Mouse (Mus musculus): ENCODE measurements around the gene Zfp3. TPM values are rescaled to one million over a fixed set of nuclear protein-coding genes. Genes with fewer than 3 reads are reported as not detected.

Zfp3 gene
- polyA plus RNA-seq, 1 experiment, result 3.6 TPM

DNA sequence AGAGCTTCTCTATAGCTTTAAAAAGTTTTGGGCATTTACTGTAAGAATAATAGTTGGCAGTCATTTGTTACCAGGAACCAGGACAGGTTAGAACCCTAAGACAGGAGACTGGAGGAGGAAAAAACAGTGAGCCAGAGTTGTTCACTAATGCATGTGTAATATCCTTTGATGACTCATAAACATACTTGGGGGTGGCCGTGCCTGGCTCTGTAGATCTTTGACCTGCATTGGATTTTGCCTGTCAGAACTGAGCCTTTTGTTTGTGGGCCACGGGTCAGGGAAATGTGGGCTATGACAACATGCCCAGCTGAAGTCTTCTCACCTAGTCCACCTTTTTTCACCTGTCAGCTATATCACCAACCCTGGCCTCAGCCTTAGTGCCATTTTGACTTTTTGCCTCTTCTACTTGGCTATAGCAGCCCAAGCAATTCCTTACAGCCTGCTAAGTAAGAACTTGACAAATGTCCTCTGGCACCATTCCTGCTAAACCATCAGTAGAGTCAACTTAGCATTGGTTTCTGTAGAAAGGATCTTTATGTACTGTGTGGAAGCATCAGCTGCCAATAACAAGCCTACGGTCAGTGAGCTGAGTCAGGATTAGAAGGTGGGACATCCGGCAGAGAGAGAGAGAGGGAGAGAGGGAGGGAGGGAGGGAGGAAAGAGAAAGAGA, 16.0 kb upstream of the Zfp3 start:
- TF ChIP-seq GATA1 (IDR thresholded peaks at IDR 0.05; ENCODE audit: low read length), result no peak

DNA sequence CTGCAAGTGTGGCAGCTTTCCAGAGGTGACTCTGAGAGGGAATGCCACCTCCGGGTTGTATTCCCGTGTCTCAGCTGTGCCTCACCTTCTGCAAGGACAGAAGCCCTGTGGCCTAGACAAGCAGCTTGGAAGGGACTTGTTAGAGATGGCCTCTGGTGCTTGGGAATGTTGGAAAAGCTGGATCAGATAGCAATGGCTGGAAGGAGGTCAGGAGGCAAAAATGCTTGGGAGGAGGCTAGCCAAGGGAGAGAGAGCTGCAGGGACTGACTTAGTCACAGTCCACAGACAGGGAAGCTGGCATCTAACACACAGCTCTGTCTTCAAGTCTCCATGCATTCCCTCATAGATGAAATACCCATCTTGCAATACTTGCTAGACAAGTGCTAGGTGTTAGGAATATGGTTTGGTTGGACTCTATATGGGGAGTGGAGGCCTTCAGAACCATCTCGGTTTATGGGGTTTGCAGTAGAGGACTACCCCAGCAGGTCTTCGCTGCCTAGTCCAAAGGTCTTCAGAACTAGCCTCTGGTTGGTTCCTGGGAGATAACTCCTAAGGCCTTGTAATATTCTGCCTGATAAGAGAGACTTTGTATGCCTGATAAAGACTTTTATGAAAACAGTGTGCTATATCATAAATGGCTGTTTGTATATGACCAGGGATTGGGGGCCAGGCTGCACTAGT, 11.5 kb upstream of the Zfp3 start:
- TF ChIP-seq GATA1 (IDR thresholded peaks at IDR 0.05; ENCODE audit: low read length), result no peak

DNA sequence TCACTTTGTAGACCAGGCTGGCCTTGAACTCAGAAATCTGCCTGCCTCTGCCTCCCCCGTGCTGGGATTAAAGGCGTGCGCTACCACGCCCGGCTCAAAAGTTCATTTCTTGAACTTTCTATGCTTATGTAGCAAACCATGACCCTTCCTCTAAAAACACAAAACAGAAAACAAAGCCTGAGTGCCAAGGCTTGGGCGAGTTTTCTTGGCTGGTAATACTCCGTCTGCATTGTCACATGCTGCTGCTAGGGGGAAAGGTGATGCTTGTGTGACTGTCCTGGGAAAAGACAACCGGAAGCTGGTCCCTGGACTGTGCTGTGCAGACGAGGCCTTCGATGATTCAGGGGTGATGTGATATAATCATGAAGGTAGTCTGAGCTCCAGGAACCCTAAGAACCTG, 10.9 kb upstream of the Zfp3 start:
- no peak for TF ChIP-seq GATA1 (IDR thresholded peaks at IDR 0.05; ENCODE audit: low read length)

DNA sequence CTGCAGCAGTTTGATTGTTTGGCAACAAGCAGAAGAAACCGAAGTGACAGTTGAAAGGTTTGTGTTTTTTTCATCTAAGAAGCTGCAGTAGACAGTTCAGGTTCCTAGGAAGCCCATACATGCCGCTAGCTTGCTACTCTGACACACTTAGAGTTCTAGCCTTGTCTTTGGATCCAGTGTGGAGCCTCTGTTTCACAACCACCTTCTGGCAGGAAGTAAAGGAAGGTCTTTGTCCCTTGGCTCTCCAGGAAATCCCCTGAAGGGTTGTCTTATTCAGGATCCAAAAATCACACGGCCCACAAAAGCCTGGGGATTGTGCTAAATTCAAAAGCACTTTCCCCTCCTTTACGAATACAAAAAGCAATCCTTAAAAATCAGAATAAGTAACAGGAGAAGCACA, 9.5 kb upstream of the Zfp3 start:
- TF ChIP-seq GATA1 (IDR thresholded peaks at IDR 0.05; ENCODE audit: low read length), result no peak

DNA sequence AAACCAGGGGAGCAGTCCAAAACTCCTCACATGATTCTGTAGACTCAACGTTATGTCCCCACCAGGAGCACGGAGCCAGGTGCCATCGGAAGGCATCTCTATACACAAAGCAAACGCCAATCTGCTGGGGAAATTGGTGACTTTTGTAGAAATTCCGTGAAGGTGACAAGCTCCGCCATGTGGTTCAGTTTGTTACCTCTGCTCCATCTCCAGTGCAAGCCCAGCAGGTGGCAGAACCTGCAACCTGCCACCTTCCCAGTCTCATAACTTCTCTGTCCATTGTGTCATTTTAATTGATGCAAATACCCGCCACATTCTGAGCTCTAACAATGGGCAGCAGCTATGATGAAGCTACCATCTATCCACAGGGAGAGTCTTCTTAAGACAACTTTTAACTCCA, 9.1 kb upstream of the Zfp3 start:
- no peak for TF ChIP-seq GATA1 (IDR thresholded peaks at IDR 0.05; ENCODE audit: low read length)

DNA sequence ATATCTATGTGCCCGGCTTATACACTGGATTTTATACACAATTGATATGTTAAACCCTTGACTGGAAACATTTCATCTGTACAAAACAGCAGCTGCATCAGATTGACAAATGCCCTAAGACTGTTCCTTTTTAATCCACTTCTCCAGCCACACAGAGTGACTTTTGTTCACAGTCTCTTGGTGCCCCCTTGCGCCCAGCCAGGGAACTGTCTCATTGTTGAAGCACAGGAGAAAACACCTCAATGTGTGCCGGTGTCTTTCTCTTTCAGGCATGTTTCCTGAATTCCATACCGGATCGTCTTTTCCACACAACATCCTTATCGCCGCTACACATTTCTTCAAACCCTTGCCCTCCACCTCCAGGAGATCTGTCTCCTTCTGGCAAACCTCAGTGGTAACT, 8.4 kb upstream of the Zfp3 start:
- no peak for TF ChIP-seq GATA1 (IDR thresholded peaks at IDR 0.05; ENCODE audit: low read length)

DNA sequence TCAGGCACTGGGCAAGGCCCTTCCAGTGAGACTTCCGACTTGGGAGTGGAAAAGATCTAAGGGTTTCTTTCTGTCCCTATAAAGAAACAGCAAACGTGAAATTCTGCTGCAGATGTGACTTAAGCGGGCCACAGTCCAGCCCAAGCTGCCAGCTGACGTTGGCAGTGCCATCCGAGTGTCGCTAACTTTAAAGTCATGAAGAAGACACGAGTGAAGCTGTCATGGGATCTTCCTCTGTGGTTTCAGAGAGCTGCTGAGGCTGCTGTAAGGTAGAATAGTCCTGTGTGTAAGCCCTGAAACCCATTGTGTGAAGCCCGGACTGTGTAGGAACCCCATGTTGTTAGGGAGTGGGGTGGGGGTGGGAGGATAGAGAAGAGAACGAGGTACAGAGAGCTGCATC, 1.4 kb upstream of the Zfp3 start:
- no peak for TF ChIP-seq GATA1 (IDR thresholded peaks at IDR 0.05; ENCODE audit: low read length)

DNA sequence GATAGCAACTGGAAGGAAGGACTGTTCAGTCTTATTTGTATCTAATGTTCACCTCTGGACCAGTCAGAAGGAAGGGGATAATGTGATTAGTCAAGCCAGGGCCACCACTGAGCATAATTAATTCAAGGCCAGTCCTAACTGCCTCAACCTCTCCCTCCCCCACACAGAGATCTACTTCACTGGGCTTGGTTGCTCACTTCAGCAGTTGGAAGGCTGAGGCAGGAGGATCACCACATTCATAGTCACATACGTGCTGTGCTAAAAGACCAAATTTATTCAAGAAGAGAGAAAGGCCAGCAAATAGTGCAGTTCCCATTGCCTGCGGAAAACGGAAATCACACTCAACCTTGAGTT, 450 bp upstream of the Zfp3 start:
- no peak for TF ChIP-seq GATA1 (IDR thresholded peaks at IDR 0.05; ENCODE audit: low read length)

DNA sequence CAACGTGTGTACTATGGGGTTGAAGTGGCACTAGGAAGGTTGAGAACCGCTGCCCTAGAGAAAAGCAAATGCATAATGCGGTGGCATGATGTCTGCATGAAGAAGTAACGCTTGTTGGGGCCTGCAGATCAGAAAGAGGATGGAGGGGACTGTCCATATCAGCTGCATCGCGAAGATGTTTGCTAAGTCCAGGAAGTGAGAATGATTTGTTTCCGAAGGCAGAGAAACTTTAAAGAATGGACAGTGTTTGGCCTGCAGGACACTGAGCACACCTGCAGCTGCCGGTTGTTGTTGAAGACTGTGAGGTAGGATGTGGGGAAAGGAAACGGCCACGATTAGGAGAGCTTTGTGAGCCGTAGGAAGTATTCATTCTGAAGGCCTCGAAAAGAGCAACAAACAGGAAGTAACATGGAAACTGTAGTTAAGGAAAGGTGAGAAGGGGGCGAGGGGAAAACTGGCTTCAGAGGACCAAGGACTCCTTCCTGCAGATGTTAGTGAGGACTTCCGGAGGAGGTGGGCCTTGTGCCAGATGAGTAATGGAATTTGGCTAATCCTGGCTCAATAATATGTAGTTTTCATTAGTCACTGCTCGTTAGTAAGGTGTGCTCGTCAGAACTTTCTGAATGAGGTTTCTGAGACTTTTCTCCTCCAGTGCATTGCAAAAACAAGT, 1.9 kb downstream of the Zfp3 start:
- TF ChIP-seq GATA1 (IDR thresholded peaks at IDR 0.05; ENCODE audit: low read length), result no peak

DNA sequence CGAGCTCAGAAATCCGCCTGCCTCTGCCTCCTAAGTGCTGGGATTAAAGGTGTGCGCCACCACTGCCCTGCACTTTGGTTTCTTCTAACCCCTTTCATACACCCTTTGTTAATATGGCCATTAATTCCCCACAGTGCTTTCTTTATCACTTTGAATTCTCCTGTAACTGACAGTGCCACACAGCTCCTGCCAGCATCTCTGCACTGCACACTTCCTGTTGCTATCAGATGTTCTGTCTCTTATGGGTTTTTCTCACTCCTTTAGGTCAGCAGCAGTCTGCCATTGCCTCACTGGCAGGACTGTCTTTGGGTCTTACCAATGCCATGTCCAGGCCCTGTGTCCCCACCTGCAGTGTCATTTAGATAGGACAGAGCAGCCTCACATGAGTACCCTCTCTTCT, 6.8 kb downstream of the Zfp3 start:
- TF ChIP-seq GATA1 (IDR thresholded peaks at IDR 0.05; ENCODE audit: low read length), result peak; percentile 29

DNA sequence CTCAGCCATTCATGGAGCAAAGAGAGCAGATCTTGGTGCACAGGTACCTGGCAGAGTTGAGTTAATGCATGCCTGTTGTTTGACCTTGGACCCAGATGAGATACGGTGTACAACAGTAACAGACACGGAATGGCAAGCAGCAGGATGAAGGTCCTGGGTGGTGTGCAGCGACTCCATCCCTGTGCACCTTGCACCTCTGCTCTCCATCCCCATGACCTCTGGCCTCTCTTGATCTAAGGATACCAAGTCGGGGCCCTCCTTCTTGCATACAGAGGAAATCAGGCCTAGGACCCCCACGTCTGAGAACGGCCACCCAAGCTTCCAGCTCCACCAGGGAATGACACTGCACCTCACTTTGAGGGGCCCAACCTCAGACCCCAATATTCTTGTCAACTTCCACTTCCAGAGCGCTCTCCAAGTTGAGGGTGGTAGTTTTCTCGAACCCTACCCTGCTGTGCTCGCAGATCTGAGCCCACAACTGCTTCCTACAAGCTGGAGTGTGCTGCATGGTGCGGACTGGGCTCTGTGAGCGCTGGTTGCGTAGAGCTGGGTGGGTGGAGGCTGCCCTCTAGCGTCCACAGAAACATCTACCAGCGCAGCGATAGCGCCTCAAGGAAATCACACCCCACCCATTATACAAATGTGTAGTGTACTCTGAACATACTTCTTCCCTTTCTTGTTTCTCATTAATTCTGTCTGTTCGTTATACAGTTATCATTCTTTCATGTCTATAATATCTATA, 13.0 kb downstream of the Zfp3 start:
- no peak for TF ChIP-seq GATA1 (IDR thresholded peaks at IDR 0.05; ENCODE audit: low read length)

DNA sequence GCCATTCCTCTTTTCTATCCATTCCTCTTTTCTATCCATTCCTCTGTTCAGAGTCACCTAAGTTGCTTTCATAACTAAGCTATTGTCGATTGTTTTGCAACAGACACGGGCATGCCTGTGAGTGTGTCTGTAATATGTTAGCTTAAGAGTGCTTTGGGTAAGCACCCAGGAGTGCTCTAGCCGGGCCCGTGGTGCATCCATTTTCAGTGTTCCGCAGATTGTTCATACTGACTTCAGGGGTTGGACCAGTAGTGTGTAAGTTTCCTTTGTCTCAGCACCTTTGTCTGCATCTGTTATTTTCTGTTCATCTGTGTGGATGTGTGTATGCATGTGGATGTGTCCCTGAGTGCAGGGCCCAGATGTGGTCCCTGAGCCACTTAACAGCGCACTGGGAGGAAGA, 13.6 kb downstream of the Zfp3 start:
- no peak for TF ChIP-seq GATA1 (IDR thresholded peaks at IDR 0.05; ENCODE audit: low read length)

DNA sequence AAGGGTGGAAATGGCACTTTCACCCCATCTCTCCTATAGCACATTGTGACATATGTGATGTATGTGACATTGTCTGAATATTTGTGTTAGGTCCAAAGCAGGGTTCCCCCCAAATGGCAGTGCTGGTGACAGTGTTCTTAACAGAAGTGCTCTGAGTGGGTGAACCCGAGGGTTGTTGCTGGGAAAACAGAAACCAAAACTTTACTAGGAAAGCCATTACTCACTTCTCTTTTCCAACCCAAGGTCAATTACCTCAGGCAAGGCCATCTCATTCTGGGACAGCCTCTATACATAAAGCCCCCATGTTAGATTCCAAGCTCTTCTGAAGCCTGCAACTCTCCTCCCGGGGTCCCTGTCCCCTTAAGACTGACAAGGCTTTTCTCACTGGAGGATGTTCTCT, 21.9 kb downstream of the Zfp3 start:
- TF ChIP-seq GATA1 (IDR thresholded peaks at IDR 0.05; ENCODE audit: low read length), result no peak

DNA sequence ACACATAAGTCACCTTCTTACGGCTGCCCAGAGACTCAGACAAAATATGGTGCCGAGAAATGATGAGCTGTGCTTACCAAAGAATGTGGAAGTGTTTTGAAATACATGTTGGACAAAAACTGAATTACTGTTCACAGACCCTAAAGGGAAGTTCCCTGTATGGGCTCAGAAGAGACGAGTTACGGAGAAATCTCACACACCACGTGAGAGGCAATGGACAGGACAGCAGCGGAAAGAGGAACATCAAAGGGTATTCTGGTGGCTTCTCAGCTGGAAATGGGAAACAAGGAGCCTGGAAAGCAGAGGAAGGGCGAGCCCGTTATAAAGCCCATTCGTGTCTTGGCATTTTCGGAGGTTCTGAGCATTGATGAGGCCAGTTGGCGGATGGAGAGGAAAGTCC, 23.0 kb downstream of the Zfp3 start:
- TF ChIP-seq GATA1 (IDR thresholded peaks at IDR 0.05; ENCODE audit: low read length), result no peak

DNA sequence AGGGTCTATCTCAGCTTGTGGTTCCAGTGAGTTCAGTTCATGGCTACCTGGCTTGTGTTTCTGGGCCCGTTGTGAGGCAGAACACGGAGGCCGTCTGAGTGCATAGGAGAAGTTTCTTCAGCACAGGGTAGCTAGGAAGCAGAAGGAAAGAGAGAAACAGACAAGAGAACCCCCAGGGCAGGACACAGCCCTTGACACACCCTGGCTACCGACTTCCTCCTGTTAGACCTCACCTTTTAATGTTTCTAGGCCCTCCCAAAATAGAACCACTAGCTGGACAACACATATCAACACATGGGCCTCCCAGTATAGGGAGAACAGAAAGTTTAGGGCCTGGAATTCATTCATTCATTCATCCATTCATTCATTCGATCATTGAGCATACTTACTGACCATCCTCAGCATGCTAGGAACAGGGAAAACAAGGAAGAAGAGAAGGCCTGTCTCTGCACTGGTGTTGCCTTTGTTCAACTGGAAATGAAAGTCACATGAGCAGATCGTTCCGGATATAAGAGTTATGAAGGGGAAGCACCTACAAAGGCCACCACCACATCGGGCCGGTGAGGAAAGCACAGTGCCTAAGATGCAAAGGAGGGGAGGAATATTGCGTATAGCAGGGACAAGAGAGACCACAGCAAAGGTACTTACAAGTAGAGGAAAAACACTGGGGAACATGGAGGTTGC, 25.1 kb downstream of the Zfp3 start:
- no peak for TF ChIP-seq GATA1 (IDR thresholded peaks at IDR 0.05; ENCODE audit: low read length)

DNA sequence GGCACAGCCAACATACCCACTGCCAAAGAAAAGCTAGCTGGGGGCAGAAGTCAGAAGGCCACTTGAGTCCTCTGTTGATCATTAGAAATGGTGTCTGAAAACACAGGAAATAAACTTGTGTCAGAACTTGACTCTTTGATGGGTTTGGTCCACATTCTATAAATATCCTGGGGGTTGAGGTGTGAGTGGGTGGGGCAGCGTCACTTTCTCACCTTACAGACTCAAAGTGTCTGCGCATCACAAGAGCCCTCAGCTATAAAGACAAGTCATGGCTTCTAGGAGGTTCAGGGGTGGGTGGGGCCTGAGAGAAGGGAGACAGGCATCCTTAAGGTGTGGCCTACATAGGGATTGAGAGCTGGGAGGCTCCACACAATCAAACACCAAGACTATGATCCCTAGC, 26.4 kb downstream of the Zfp3 start:
- TF ChIP-seq GATA1 (IDR thresholded peaks at IDR 0.05; ENCODE audit: low read length), result no peak
